Mouse (Mus musculus): ENCODE results near the gene Tkfc. TPM values are rescaled to one million over a fixed set of nuclear protein-coding genes. Genes with fewer than 3 reads are reported as not detected.

Tkfc gene
- polyA plus RNA-seq, 1 experiment from 2014 or later = 26.1 TPM

GRCm38 (mm10) chr19:10580102-10580501, 25.4 kb downstream of the Tkfc start:
- Histone ChIP-seq H3K4me3 (ENCODE audit: low read depth, low read length) (no peak overlapping the region), H3K4me2 (ENCODE audit: low read depth, low read length, severe bottlenecking) (no peak overlapping the region), H3K4me1 (replicated peaks; ENCODE audit: control insufficient read depth, insufficient read depth, low read length) (peaks cover 5% of the 10 kb centered on the region; the same call in 1 of the 2 replicates), H3K27ac (ENCODE audit: low read depth, low read length) (no peak overlapping the region), H3K9ac (ENCODE audit: low read length) (no peak overlapping the region), H3K9me3 (ENCODE audit: control insufficient read depth, low read length) (no peaks in the 10 kb centered on the region), H3K36me3 (ENCODE audit: control insufficient read depth, insufficient read depth, low read length) (no peaks in the 10 kb centered on the region), H3K27me3 (ENCODE audit: control insufficient read depth, insufficient read depth, low read length) (no peaks in the 10 kb centered on the region)
- DNase-seq (ENCODE audit: low spot score) = no peak
- 88% methylated on average over 3 of the region's 3 CpGs for WGBS
- ATAC-seq (replicated peaks; ENCODE audit: low FRiP score) = no peak

GRCm38 (mm10) chr19:10576690-10577561, 28.5 kb downstream of the Tkfc start, which contains the start of the genes Cyb561a3 and Tmem138:
Gene Cyb561a3, plus strand, starts transcription at chr19:10577172.
Gene Tmem138, minus strand, starts transcription at chr19:10577362.
- no peaks in the 10 kb centered on the region for H3K27me3 ChIP-seq (ENCODE audit: control insufficient read depth, insufficient read depth, low read length)
- peak; percentile 92 for DNase-seq (ENCODE audit: low spot score)
- H3K9me3 ChIP-seq (ENCODE audit: control insufficient read depth, low read length) = no peaks in the 10 kb centered on the region
- H3K36me3 ChIP-seq (ENCODE audit: control insufficient read depth, insufficient read depth, low read length) = no peaks in the 10 kb centered on the region; the same call in 1 of the 2 replicates
- under 1% methylated on average over 44 of the region's 44 CpGs for WGBS
- peak within 1 kb of the TSS; percentile 87 for H3K4me2 ChIP-seq (ENCODE audit: low read depth, low read length, severe bottlenecking)
- peak within 1 kb of the TSS; percentile 84 for H3K9ac ChIP-seq (ENCODE audit: low read length)
- peak; percentile 96 for ATAC-seq (replicated peaks; ENCODE audit: low FRiP score)
- peak within 1 kb of the TSS; percentile 87 for H3K27ac ChIP-seq (ENCODE audit: low read depth, low read length)
- peaks cover 5% of the 10 kb centered on the region; the same call in 1 of the 2 replicates for H3K4me1 ChIP-seq (replicated peaks; ENCODE audit: control insufficient read depth, insufficient read depth, low read length)
- H3K4me3 ChIP-seq (ENCODE audit: low read depth, low read length) = peak within 1 kb of the TSS; percentile 68

GRCm38 (mm10) chr19:10569627-10570026, 35.8 kb downstream of the Tkfc start:
- H3K4me1 ChIP-seq (replicated peaks; ENCODE audit: control insufficient read depth, insufficient read depth, low read length) = no peaks in the 10 kb centered on the region
- 98% methylated on average over 6 of the region's 6 CpGs for WGBS
- H3K9ac ChIP-seq (ENCODE audit: low read length) = no peak overlapping the region
- no peak overlapping the region for H3K4me2 ChIP-seq (ENCODE audit: low read depth, low read length, severe bottlenecking)
- no peaks in the 10 kb centered on the region for H3K9me3 ChIP-seq (ENCODE audit: control insufficient read depth, low read length)
- no peak overlapping the region for H3K27ac ChIP-seq (ENCODE audit: low read depth, low read length)
- ATAC-seq (replicated peaks; ENCODE audit: low FRiP score) = no peak
- peaks cover 7% of the 10 kb centered on the region; the same call in 1 of the 2 replicates for H3K36me3 ChIP-seq (ENCODE audit: control insufficient read depth, insufficient read depth, low read length)
- H3K27me3 ChIP-seq (ENCODE audit: control insufficient read depth, insufficient read depth, low read length) = no peaks in the 10 kb centered on the region
- no peak for DNase-seq (ENCODE audit: low spot score)
- H3K4me3 ChIP-seq (ENCODE audit: low read depth, low read length) = no peak overlapping the region

GRCm38 (mm10) chr19:10565217-10565616, 40.2 kb downstream of the Tkfc start:
- WGBS = 85% methylated on average over 4 of the region's 4 CpGs
- no peak overlapping the region for H3K27ac ChIP-seq (ENCODE audit: low read depth, low read length)
- no peak for ATAC-seq (replicated peaks; ENCODE audit: low FRiP score)

GRCm38 (mm10) chr19:10564278-10564677, 41.2 kb downstream of the Tkfc start:
- no peaks in the 10 kb centered on the region for H3K4me1 ChIP-seq (replicated peaks; ENCODE audit: control insufficient read depth, insufficient read depth, low read length)
- DNase-seq (ENCODE audit: low spot score) (no peak), ATAC-seq (replicated peaks; ENCODE audit: low FRiP score) (no peak)
- WGBS = 86% methylated on average over 6 of the region's 6 CpGs
- no peak overlapping the region for H3K4me3 ChIP-seq (ENCODE audit: low read depth, low read length)
- H3K4me2 ChIP-seq (ENCODE audit: low read depth, low read length, severe bottlenecking) = no peak overlapping the region
- H3K27me3 ChIP-seq (ENCODE audit: control insufficient read depth, insufficient read depth, low read length) = no peaks in the 10 kb centered on the region
- H3K9me3 ChIP-seq (ENCODE audit: control insufficient read depth, low read length) = no peaks in the 10 kb centered on the region
- H3K27ac ChIP-seq (ENCODE audit: low read depth, low read length) = no peak overlapping the region
- no peaks in the 10 kb centered on the region for H3K36me3 ChIP-seq (ENCODE audit: control insufficient read depth, insufficient read depth, low read length)
- H3K9ac ChIP-seq (ENCODE audit: low read length) = no peak overlapping the region

More at GRCm38 (mm10) chr19:10565217-10565616, 40.2 kb downstream of the Tkfc start:
- H3K9ac ChIP-seq (ENCODE audit: low read length) = no peak overlapping the region
- no peaks in the 10 kb centered on the region for H3K36me3 ChIP-seq (ENCODE audit: control insufficient read depth, insufficient read depth, low read length)
- no peak for DNase-seq (ENCODE audit: low spot score)
- no peak overlapping the region for H3K4me2 ChIP-seq (ENCODE audit: low read depth, low read length, severe bottlenecking)
- no peaks in the 10 kb centered on the region for H3K27me3 ChIP-seq (ENCODE audit: control insufficient read depth, insufficient read depth, low read length)
- no peaks in the 10 kb centered on the region for H3K4me1 ChIP-seq (replicated peaks; ENCODE audit: control insufficient read depth, insufficient read depth, low read length)
- no peak overlapping the region for H3K4me3 ChIP-seq (ENCODE audit: low read depth, low read length)
- H3K9me3 ChIP-seq (ENCODE audit: control insufficient read depth, low read length) = no peaks in the 10 kb centered on the region

- Histone ChIP-seq H3K9ac (ENCODE audit: low read length) (no peak overlapping the region), H3K27me3 (ENCODE audit: control insufficient read depth, insufficient read depth, low read length) (no peaks in the 10 kb centered on the region), H3K36me3 (ENCODE audit: control insufficient read depth, insufficient read depth, low read length) (no peaks in the 10 kb centered on the region), H3K4me1 (replicated peaks; ENCODE audit: control insufficient read depth, insufficient read depth, low read length) (no peaks in the 10 kb centered on the region), H3K9me3 (ENCODE audit: control insufficient read depth, low read length) (no peaks in the 10 kb centered on the region), H3K4me3 (ENCODE audit: low read depth, low read length) (no peak overlapping the region), H3K4me2 (ENCODE audit: low read depth, low read length, severe bottlenecking) (no peak overlapping the region), H3K27ac (ENCODE audit: low read depth, low read length) (no peak overlapping the region)
- WGBS = 57% methylated on average over 5 of the region's 5 CpGs
- ATAC-seq (replicated peaks; ENCODE audit: low FRiP score) (no peak), DNase-seq (ENCODE audit: low spot score) (no peak)
Measured at GRCm38 (mm10) chr19:10562351-10562750, 43.1 kb downstream of the Tkfc start.

GRCm38 (mm10) chr19:10561558-10562314, 43.7 kb downstream of the Tkfc start:
- Histone ChIP-seq H3K27me3 (ENCODE audit: control insufficient read depth, insufficient read depth, low read length) (no peaks in the 10 kb centered on the region), H3K9me3 (ENCODE audit: control insufficient read depth, low read length) (no peaks in the 10 kb centered on the region), H3K27ac (ENCODE audit: low read depth, low read length) (no peak overlapping the region), H3K4me3 (ENCODE audit: low read depth, low read length) (no peak overlapping the region), H3K9ac (ENCODE audit: low read length) (no peak overlapping the region), H3K4me2 (ENCODE audit: low read depth, low read length, severe bottlenecking) (no peak overlapping the region), H3K36me3 (ENCODE audit: control insufficient read depth, insufficient read depth, low read length) (no peaks in the 10 kb centered on the region), H3K4me1 (replicated peaks; ENCODE audit: control insufficient read depth, insufficient read depth, low read length) (no peaks in the 10 kb centered on the region)
- no peak for DNase-seq (ENCODE audit: low spot score)
- no peak for ATAC-seq (replicated peaks; ENCODE audit: low FRiP score)
- 73% methylated on average over 6 of the region's 6 CpGs for WGBS

GRCm38 (mm10) chr19:10560108-10560507, 45.3 kb downstream of the Tkfc start:
- Histone ChIP-seq H3K9me3 (ENCODE audit: control insufficient read depth, low read length) (no peaks in the 10 kb centered on the region), H3K4me3 (ENCODE audit: low read depth, low read length) (no peak overlapping the region)
- WGBS = 40% methylated on average over 5 of the region's 5 CpGs

More at GRCm38 (mm10) chr19:10560108-10560507, 45.3 kb downstream of the Tkfc start:
- Histone ChIP-seq H3K4me2 (ENCODE audit: low read depth, low read length, severe bottlenecking) (no peak overlapping the region), H3K27ac (ENCODE audit: low read depth, low read length) (no peak overlapping the region), H3K9ac (ENCODE audit: low read length) (no peak overlapping the region), H3K27me3 (ENCODE audit: control insufficient read depth, insufficient read depth, low read length) (no peaks in the 10 kb centered on the region), H3K36me3 (ENCODE audit: control insufficient read depth, insufficient read depth, low read length) (no peaks in the 10 kb centered on the region), H3K4me1 (replicated peaks; ENCODE audit: control insufficient read depth, insufficient read depth, low read length) (no peaks in the 10 kb centered on the region)
- no peak for DNase-seq (ENCODE audit: low spot score)
- ATAC-seq (replicated peaks; ENCODE audit: low FRiP score) = no peak

Data from forebrain, embryonic 11.5 days (tissue).